Mouse (Mus musculus) adrenal gland, adult 18-20 months (tissue): Measurements from ENCODE around the gene G3bp2. TPM values are rescaled to one million over a fixed set of nuclear protein-coding genes. Genes with fewer than 3 reads are reported as not detected.
"Not testable (repeated sequence)": the region's sequence is repeated elsewhere in the genome, so short reads cannot be mapped to it uniquely, and the experiment has no call there.

Source experiments
- DNase-seq, 2 experiments: peaks; one replicate each; pipeline ENCODE4 v3.0.0; 2021 to 2022; ENCODE audit warnings: low spot score in 2 of 2
- long read RNA-seq, 2 experiments: library from polyadenylated mRNA; stranded (forward); transcript quantifications; one replicate each; pipeline ENCODE4 v2.0.0; 2021
- total RNA-seq, 2 experiments: library from RNA; stranded (reverse); gene quantifications; 1 replicate in 1 of 2; 2 replicates in 1 of 2; pipeline ENCODE4 v1.2.3; 2021

G3bp2 gene
- 100 to 1,000 TPM; 117 to 135 TPM for total RNA-seq
- long read RNA-seq, experiment 1, full-length matches to known transcripts, result 121 of 153 reads
- long read RNA-seq, experiment 1, partial matches to known transcripts, result 16 of 153 reads
- long read RNA-seq, experiment 1, other reads (novel, unspliced or antisense), result 16 of 153 reads
- long read RNA-seq, experiment 2, full-length matches to known transcripts, result 310 of 386 reads
- long read RNA-seq, experiment 2, partial matches to known transcripts, result 40 of 386 reads
- long read RNA-seq, experiment 2, other reads (novel, unspliced or antisense), result 36 of 386 reads

DNA sequence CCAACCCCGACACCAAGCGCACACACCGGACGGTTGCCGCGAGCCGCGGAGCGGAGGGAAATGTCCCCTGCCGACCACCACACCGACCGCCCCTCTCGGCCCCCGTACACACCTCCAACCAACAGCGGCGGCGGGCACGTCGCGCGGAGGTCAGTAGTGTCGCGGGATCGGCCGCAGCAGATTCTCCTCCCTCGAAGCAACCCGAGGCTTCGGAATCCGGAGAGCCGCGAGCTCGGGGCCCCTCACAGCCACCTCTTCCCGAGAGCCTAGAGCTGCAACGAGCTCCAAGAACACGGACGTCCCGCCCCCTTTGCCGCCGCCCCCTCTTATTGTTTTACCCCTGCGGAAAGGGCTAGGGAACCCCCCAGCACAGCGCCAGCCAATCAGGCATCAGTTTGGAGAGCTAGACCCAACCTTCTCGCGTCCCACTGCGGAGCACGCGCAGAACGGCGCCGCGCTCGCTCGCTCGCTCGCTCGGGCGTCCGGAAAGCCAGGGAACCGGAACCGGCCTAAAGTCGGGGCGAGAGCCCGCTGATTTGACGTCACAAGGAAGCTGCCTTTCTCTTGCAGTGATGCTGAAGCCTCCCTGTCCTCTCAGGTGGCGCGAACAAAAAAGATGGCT is at the start of gene G3bp2:
Gene G3bp2, minus strand, starts transcription at position 303 of the 622 bp plus-strand sequence.
- peak; percentile 95 to 97 for DNase-seq

DNA sequence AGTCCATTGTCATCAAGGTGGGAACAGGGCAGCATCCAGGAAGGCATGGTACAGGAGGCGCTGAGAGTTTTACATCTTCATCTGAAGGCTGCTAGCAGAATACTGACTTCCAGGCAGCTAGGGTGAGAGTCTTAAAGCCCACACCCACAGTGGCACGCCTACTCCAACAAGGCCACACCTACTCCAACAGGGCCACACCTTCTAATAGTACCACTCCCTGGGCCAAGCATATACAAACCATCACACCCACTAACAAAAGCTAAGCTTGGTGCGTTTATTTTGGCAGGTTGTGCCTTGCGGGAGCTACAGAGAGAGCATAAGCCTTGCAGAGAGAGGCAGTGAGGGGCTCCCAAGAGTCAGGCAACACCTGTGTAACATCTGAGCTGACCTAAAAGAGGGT is 49.5 kb upstream of the G3bp2 start:
- not testable (repeated sequence) for DNase-seq

DNA sequence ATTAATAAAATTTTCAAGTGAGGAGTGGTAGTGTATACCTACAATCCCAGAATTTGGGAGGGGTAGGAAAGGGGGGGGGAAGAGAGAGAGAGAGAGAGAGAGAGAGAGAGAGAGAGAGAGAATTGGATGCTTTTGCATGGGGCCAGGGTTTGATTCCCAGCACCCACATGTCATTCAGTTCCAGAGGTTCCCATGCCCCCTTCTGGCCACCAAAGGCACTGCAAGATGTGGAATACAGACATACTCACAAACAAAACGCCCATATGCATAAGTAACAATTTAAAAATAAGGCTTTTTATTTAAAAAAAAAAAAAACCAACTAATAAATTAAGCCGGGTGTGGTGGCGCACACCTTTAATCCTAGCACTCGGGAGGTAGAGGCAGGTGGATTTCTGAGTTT is 48.6 kb upstream of the G3bp2 start:
- DNase-seq, result no peak

DNA sequence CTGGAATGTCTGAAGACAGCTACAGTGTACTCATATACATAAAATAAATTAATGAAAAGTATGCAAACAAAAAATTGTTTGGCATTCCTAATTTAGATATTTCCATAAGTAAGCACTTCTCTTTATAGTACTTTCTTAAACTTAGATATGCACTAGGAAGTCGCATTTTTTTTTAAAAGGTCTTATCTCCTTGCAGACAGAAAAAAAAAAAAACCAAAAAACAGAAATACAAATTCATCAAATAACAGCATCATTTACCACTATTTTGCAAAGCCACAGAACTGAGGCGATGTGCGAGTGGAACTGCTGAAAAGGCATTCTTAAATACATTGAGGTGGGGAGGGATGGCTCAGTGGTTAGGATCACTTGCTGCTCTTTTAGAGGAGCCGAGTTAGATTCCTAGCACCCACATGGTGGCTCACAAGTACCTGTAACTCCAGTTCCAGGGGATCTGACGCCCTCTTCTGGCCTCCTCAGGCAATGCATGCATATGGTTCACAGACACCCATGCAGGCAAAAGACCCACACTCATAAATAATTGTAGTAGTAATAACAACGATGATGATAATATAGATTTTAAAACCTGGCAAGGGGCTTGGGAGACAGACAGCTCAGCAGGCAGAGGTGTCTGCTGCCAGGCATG is 46.6 kb upstream of the G3bp2 start:
- DNase-seq, result no peak

DNA sequence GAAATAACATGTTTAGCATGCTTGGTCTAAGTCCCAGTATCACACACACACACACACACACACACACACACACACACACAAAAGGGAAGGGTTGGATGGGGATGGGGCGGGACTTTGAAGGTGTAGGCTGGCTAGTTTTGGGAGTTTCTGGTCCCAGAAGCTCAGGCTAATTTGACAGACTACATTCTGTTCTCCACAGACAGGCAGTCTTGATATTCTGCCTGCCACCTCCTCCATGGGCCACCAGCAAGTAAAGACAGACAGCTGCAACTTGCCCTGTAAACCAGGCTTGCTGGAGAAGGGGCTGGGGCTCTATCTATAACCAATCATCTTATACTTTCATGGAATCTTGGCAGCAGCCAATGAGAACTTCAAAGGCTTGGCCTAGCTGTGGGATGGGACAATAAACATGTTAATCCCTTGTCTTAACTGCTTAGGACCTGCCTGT is 45.8 kb upstream of the G3bp2 start:
- DNase-seq, result no peak

DNA sequence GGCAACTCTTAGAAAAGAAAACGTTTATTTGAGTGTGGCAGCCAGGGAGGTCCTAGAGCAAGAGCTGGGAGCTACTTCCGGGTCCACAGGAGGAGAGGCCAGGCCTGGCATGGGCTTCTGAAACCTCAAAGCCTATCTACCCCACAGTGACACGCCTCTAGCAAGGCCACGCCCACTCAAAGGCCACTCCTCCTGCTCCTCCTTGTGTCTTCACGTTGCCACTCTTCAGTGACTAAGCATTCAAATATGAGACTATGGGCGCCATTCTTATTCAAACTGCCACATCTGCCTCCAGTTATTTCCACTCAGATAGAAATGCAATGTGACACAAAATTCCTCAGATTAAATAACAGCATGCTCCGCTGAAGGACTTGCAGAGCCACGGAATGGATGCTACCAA is 45.1 kb upstream of the G3bp2 start:
- no peak for DNase-seq

DNA sequence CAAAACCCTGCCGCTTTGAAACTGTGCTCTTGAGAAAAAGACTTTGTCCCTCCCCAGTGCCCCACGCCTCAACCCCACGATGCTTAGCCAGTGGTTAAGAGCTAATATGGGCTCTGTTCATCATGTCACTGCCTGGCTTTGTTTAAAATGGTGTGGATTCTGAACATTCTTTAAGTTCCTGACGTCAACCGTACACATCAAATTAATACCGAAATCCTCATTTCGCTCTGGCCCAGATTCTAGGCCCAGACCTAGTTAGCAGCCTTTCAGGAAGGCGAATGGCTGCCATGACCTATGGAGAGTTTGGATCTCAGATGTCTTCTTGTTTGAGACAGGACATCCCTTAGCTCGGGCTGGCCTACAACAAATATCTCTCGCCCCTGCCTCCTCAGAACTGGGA is 44.2 kb upstream of the G3bp2 start:
- DNase-seq, result no peak

DNA sequence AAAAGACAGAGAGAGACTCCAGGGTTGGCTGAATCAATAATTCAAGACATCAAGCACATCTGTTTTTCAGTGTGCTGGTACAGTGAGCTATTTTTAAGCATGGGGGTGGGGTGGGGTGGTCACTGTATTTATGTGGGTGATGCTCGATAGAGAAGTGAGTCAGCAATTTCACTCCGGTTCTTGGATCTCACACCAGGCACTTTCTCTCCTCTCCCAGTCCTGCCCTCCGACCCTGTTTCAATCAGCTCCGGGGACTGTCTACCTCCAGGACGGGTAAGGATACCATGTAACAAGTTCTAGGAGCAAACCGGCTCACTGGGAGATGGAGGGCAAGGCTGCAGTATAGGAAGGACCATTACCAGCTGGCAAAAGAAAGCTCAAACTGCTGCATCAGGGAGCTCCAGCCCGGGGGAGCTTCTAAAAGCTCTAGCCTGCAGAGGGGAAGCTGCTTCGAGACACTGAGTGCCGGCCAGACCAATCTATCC is 43.7 kb upstream of the G3bp2 start:
- no peak for DNase-seq

DNA sequence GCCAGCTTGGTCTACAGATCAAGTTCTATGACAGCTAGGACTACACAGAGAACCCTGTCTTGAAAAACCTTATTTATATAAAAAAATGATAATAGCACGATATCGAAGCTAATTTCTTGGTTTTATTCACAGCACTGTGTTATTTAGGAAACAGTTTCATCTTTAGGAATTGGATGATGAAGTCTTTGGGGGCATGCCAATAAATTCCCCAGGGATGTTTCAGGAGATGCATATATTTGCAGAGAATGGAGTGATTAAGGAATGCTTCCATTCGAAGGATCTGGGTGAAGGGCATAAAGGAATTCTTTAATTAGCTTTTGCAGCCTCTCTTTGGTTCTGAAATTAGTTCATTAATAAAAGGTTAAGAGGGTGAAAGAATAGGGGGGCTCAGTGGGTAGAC is 41.9 kb upstream of the G3bp2 start:
- DNase-seq, result no peak

DNA sequence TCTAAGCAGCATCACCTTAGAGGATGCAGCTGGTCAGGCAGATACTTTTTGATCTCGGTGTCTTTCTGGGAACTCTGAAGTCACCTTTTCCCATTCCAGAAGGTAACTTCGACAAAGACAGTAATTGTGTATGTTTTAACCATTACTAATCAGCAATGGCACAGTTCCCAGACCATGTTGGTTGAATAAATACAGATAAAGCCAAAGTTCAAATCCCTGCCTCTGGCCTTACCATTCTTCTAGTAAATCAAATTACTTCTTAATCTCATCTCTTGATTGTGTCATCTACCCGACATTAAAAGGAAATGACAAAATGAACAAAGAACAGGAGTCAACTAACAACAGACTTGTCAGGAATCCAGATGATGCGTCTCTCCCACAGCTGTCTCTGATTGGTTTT is 38.1 kb upstream of the G3bp2 start:
- DNase-seq, result no peak

DNA sequence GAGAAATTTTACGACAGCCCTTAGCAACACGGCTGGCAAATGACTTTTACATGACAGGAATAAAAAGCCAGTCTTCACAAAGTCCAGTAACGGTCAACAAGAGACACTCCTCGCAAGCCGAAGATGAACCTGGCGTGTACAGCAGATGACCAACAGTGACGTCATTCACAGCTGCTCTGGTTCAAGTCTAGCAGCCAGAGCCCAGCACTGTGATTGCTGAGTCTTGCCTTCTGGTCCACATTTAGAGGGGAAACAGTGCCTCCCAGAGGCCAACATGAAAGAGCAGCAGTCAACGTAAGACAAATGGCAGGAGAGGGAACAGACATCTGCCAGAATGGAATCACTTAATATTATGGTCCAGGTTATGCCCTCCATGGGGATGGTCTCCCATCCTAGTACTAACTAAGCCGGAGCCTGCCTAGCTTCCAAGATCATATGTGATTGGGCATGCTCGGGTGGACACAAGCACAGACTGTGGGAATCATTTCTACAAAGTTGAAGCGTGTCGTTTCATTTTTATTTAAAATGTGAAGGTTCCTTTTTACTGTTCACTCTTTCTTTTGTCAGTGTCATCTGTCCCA is 34.4 kb upstream of the G3bp2 start:
- DNase-seq, result peak; percentile 61 to 67

DNA sequence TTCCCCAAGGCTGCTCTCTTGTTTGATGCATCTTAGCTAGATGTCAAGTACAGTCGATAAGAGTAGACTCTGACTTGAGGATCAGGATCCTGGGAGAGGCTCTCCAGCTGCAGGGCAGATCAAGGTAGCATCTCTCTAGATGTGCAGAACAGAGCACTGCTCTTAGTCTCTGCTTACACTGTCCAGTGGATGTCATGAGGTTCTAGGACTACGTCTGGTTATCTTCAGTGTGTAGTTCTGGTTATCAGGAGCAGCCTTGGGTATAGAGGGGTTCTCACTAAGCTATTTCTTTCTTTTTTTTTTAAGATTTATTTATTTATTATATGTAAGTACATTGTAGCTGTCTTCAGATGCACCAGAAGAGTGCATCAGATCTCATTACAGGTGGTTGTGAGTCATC is 31.4 kb upstream of the G3bp2 start:
- DNase-seq, result no peak

DNA sequence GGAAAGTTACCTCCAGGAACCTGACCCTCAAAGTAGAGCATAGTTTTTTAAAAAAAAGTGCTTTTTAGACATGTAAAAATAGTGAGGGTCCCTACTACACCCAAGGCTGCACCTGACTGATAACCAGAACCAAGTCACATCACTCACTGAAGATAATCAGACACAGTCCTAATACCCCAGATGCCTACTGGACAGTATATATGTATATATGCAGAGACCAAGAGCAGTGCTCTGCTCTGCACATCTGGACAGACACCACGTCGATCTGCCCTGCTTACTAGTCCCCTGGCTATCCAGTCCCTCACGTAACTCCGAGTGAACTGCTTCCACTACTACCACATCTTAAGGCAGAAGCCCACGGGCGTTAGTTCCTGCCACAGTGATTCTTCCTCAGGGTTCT is 30.7 kb upstream of the G3bp2 start:
- DNase-seq, result no peak

DNA sequence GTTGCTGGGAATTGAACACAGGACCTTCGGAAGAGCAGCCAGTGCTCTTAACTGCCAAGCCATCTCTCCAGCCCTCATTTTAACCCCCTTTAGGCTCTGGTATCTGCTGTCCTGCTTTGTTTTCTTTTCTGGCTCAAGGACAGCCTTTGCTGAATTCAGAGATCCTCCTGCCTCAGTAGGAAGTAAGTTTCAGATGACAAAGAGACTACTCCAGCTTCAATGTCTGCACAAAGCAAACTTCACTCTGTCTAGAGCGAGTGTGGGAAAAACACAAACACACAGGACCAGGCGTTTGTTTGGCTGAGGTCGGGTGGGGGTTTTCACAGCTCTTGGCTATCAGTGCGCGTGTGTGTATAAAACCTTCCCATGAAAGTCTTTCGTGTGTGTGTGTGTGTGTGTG is 30.0 kb upstream of the G3bp2 start:
- DNase-seq, result no peak

DNA sequence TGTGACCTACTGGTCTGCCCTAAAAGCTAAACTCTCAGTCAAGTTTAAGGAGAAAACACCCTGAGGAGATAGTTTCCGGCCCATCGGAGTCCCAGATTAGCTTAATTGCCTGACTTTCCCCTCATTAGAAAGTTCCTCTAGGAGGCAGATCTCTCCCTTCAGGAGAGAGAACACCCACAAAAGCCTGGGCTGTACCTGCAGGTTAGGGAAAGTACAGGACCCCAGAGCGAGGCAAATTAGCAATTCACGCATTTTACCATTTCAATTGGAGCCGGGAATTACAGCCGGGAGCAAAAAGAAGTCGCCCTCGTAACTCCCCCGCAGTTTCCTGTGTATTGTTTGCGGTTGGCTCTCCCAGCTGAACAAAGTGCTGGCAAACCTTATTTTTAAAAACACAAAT is 29.1 kb upstream of the G3bp2 start:
- DNase-seq, result no peak

DNA sequence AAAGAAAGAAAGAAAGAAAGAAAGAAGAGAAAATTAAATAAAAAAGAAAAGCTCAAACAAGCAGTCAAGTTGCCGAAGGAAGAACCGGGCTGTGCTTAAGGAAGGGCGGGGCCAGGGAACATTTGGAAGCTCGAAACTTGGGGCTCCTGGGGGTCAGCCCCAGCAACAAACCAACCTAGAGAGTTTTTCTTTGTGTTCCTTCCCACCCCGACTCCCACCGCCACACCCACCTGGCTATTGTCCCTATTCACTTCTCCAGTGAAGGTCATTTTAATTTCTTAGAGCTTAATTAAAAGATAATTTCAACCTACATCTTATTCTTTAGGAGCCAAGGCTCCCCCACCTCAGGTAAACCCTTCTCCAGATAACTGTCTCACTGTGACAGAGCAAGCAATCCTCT is 28.7 kb upstream of the G3bp2 start:
- DNase-seq, result no peak

DNA sequence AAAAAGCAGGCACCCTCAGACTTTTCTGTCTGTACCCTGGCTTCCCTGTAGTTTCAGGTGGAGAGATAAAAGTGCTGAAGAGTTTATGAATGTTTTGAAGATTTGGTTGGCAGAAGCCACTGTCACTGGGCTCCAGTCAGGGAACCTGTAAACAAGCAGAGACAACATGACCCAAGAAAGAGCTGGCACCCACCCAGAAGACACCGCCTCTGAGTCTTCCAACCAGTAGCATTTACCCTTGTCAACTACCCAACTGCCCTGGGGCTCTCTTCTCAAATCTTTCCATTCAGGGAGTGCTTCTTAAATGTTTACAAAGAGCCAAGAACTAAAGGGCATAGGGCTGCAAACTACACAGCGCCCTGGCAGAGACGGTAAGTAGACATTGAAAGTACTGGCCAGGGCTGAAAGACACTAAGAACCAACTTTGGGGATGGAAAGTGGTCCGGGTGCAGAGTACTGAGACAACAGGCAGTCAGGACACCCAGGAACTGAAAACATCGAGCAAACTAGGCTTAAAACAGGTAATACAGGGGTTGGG is 27.4 kb upstream of the G3bp2 start:
- no peak for DNase-seq

DNA sequence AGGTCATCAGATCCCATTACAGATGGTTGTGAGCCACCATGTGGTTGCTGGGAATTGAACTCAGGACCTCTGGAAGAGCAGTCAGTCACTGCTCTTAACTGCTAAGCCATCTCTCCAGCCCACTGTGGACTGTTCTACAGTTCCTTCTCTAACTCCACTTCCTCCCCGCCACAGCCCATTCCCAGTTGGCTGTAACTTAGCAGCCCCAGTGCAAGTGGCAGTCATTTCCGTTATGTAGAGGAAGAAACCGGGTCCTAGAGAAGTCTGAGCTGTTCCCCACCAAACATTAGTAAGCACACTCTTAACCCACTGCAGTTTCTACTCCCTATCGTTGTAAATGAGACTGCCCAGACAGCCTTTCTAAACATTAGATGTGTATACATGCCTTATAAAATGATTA is 23.8 kb upstream of the G3bp2 start:
- no peak for DNase-seq

DNA sequence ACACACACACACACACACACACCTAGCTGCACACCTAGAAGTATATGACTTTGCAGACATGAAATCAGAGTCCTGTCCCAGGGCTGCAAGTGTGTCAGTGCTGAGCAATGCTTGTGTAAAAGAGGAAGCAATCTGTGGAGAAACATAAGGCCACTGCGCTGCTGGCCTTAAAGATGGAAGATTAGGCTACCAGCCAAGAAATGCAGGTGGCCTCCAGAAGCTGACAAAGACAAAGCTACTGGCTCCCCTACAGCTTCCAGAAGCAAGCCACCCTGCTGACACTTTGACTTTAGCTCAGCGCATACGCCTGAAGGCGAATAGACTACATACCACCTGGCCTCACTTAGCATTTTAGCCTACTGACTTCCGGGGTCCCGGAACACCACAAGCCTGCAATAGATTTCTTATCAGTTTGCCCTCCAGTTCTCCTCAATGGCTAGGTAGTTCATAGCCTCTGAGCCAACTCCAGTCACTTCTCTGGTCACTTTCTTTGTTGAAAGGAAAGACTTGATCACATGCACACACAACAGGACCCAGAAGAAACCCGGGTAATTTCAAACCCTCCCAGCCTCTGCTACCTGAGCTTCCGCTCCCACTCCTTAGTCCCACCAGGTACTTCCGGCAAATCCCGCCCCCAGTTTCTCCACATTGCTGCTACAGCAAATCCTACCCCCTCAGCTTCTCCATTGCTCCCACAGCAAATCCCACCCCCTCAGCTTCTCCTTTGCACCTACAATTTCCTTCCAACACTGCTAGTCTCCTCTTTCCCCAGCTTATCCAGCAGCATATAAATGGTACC is 23.0 kb upstream of the G3bp2 start:
- no peak for DNase-seq

DNA sequence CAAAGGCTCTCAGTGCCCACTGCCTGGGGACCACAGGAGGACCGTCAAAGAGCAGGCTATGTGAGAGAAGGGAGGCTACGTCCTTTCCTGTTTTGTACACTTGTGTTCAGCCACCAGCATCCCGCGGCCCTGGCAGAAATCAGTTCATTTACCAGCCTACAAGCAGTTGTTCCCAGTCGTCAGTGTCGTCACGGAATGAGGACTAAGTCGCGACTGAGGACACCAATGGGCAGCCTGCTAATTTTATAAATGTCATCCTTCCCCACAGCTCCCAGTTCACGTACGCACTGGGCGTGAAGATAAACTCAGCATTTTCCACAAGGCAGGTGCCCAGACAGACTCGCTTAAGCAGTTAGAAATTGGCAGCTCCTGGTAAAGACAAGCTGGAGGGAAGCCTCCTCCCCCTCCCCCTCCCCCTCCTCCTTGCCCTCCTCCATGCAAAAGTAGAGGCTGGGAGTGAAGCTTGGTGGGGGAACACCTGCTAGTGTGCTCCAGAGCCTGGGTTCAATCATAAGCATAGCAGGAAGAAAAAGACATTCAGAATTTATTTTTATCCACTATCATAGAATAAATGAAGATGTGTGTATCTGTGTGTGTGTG is 20.4 kb upstream of the G3bp2 start:
- DNase-seq, result no peak

DNA sequence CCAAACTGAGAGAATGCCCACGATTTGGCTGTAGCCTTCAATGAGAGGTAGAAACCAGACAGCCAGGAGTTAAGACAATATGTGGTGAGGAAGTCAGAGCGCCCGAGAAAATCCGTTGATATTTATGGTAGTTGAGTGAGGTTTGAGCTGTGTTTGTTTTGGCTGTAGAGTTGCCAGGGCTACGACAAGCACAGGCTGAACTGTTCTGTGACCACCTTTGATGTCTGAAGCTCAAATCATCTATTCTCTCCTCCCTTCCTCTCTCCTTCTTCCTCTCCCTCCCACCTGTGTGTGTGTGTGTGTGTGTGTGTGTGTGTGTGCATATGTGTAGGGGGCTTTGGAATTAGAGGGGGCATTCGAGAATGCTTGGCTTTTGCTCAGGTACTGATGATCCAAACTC is 19.5 kb upstream of the G3bp2 start:
- no peak for DNase-seq
